Mouse (Mus musculus): ENCODE results near the gene Setd2. TPM values are rescaled to one million over a fixed set of nuclear protein-coding genes. Genes with fewer than 3 reads are reported as not detected.
A peak's percentile ranks its signal among the peaks of the same experiment; 100 is the strongest.

Setd2 gene
- polyA plus RNA-seq, 1 experiment from 2014 or later: 55.6 TPM

- Histone ChIP-seq H3K27ac (ENCODE audit: low read depth) (peak overlapping the region; percentile 99), H3K36me3 (ENCODE audit: insufficient read depth) (no peaks in the 10 kb centered on the region), H3K4me2 (peak overlapping the region; percentile 73), H3K27me3 (ENCODE audit: insufficient read depth, low read length) (no peaks in the 10 kb centered on the region), H3K9me3 (ENCODE audit: low read depth, low read length) (no peaks in the 10 kb centered on the region), H3K9ac (peak overlapping the region; percentile 99), H3K4me1 (ENCODE audit: insufficient read depth) (0 out of 2 replicates have a peak, but pooled peaks cover 11% of the 10 kb centered on the region), H3K4me3 (ENCODE audit: low read depth, low read length) (peak overlapping the region; percentile 99)
- ATAC-seq (ENCODE audit: insufficient read depth): no peak
- 19% methylated on average over 6 of the region's 6 CpGs for WGBS
- DNase-seq: peak; percentile 53
- TF ChIP-seq CTCF (IDR thresholded peaks at IDR 0.05; ENCODE audit: low read depth): no peak
Observed at GRCm38 (mm10) chr9:110531151-110531791, 1.1 kb upstream of the Setd2 start.

GRCm38 (mm10) chr9:110531914-110532489 lies 395 bp upstream of the Setd2 start:
- H3K4me1 ChIP-seq (ENCODE audit: insufficient read depth): 0 out of 2 replicates have a peak, but pooled peaks cover 11% of the 10 kb centered on the region
- peak overlapping the region; percentile 99 for H3K4me3 ChIP-seq (ENCODE audit: low read depth, low read length)
- H3K27me3 ChIP-seq (ENCODE audit: insufficient read depth, low read length): no peaks in the 10 kb centered on the region
- no peaks in the 10 kb centered on the region for H3K36me3 ChIP-seq (ENCODE audit: insufficient read depth)
- DNase-seq (peak; percentile 97), ATAC-seq (ENCODE audit: insufficient read depth) (peak; percentile 99)
- peak overlapping the region; percentile 99 for H3K9ac ChIP-seq
- H3K4me2 ChIP-seq: peak overlapping the region; percentile 73
- TF ChIP-seq CTCF (IDR thresholded peaks at IDR 0.05; ENCODE audit: low read depth): peak; percentile 70
- no peaks in the 10 kb centered on the region for H3K9me3 ChIP-seq (ENCODE audit: low read depth, low read length)
- WGBS: under 1% methylated on average over 51 of the region's 53 CpGs
- H3K27ac ChIP-seq (ENCODE audit: low read depth): peak overlapping the region; percentile 99

- H3K4me1 ChIP-seq (ENCODE audit: insufficient read depth): 0 out of 2 replicates have a peak, but pooled peaks cover 11% of the 10 kb centered on the region
- WGBS: 22% methylated on average over 5 of the region's 5 CpGs
- no peaks in the 10 kb centered on the region for H3K27me3 ChIP-seq (ENCODE audit: insufficient read depth, low read length)
- DNase-seq (no peak), ATAC-seq (ENCODE audit: insufficient read depth) (no peak)
- H3K4me3 ChIP-seq (ENCODE audit: low read depth, low read length): peak overlapping the region; percentile 99
- no peak for TF ChIP-seq CTCF (IDR thresholded peaks at IDR 0.05; ENCODE audit: low read depth)
- no peaks in the 10 kb centered on the region for H3K9me3 ChIP-seq (ENCODE audit: low read depth, low read length)
- H3K27ac ChIP-seq (ENCODE audit: low read depth): no peak overlapping the region
- H3K36me3 ChIP-seq (ENCODE audit: insufficient read depth): no peaks in the 10 kb centered on the region
- peak overlapping the region; percentile 73 for H3K4me2 ChIP-seq
- peak overlapping the region; percentile 99 for H3K9ac ChIP-seq
Observed at GRCm38 (mm10) chr9:110533645-110534044, 1.2 kb downstream of the Setd2 start.

GRCm38 (mm10) chr9:110535114-110535513 lies 2.7 kb downstream of the Setd2 start:
- DNase-seq: no peak
- ATAC-seq (ENCODE audit: insufficient read depth): no peak
- H3K27ac ChIP-seq (ENCODE audit: low read depth): no peak overlapping the region
- no peak for TF ChIP-seq CTCF (IDR thresholded peaks at IDR 0.05; ENCODE audit: low read depth)
- WGBS: 65% methylated on average over 2 of the region's 2 CpGs
- no peaks in the 10 kb centered on the region for H3K27me3 ChIP-seq (ENCODE audit: insufficient read depth, low read length)
- 0 out of 2 replicates have a peak, but pooled peaks cover 11% of the 10 kb centered on the region for H3K4me1 ChIP-seq (ENCODE audit: insufficient read depth)
- no peaks in the 10 kb centered on the region for H3K9me3 ChIP-seq (ENCODE audit: low read depth, low read length)
- H3K36me3 ChIP-seq (ENCODE audit: insufficient read depth): no peaks in the 10 kb centered on the region; the same call in 1 of the 2 replicates
- no peak overlapping the region for H3K4me3 ChIP-seq (ENCODE audit: low read depth, low read length)
- peak overlapping the region; percentile 32; the same call in 1 of the 2 replicates for H3K4me2 ChIP-seq
- no peak overlapping the region for H3K9ac ChIP-seq

- no peak overlapping the region for H3K27ac ChIP-seq (ENCODE audit: low read depth)
- no peak for TF ChIP-seq CTCF (IDR thresholded peaks at IDR 0.05; ENCODE audit: low read depth)
- 89% methylated on average over 2 of the region's 2 CpGs for WGBS
- no peaks in the 10 kb centered on the region; the same call in 1 of the 2 replicates for H3K36me3 ChIP-seq (ENCODE audit: insufficient read depth)
- no peaks in the 10 kb centered on the region for H3K9me3 ChIP-seq (ENCODE audit: low read depth, low read length)
- no peak for DNase-seq
- no peak overlapping the region for H3K4me2 ChIP-seq
- no peaks in the 10 kb centered on the region for H3K27me3 ChIP-seq (ENCODE audit: insufficient read depth, low read length)
- H3K4me1 ChIP-seq (ENCODE audit: insufficient read depth): 0 out of 2 replicates have a peak, but pooled peaks cover 11% of the 10 kb centered on the region
- H3K9ac ChIP-seq: no peak overlapping the region
- no peak overlapping the region for H3K4me3 ChIP-seq (ENCODE audit: low read depth, low read length)
- no peak for ATAC-seq (ENCODE audit: insufficient read depth)
Observed at GRCm38 (mm10) chr9:110536636-110537035, 4.2 kb downstream of the Setd2 start.

GRCm38 (mm10) chr9:110538511-110538910 lies 6.1 kb downstream of the Setd2 start:
- ATAC-seq (ENCODE audit: insufficient read depth) (no peak), DNase-seq (no peak)
- Histone ChIP-seq H3K9me3 (ENCODE audit: low read depth, low read length) (no peaks in the 10 kb centered on the region), H3K27me3 (ENCODE audit: insufficient read depth, low read length) (no peaks in the 10 kb centered on the region), H3K9ac (no peak overlapping the region), H3K27ac (ENCODE audit: low read depth) (no peak overlapping the region), H3K4me3 (ENCODE audit: low read depth, low read length) (no peak overlapping the region), H3K36me3 (ENCODE audit: insufficient read depth) (no peaks in the 10 kb centered on the region; the same call in 1 of the 2 replicates), H3K4me2 (no peak overlapping the region), H3K4me1 (ENCODE audit: insufficient read depth) (0 out of 2 replicates have a peak, but pooled peaks cover 11% of the 10 kb centered on the region)
- TF ChIP-seq CTCF (IDR thresholded peaks at IDR 0.05; ENCODE audit: low read depth): no peak

GRCm38 (mm10) chr9:110541988-110542387 lies 9.6 kb downstream of the Setd2 start:
- Histone ChIP-seq H3K9me3 (ENCODE audit: low read depth, low read length) (no peaks in the 10 kb centered on the region), H3K27ac (ENCODE audit: low read depth) (no peak overlapping the region), H3K4me1 (ENCODE audit: insufficient read depth) (no peaks in the 10 kb centered on the region), H3K36me3 (ENCODE audit: insufficient read depth) (no peaks in the 10 kb centered on the region; the same call in 1 of the 2 replicates), H3K9ac (no peak overlapping the region), H3K4me3 (ENCODE audit: low read depth, low read length) (no peak overlapping the region), H3K4me2 (no peak overlapping the region), H3K27me3 (ENCODE audit: insufficient read depth, low read length) (no peaks in the 10 kb centered on the region)
- 73% methylated on average over 4 of the region's 4 CpGs for WGBS
- no peak for TF ChIP-seq CTCF (IDR thresholded peaks at IDR 0.05; ENCODE audit: low read depth)
- no peak for ATAC-seq (ENCODE audit: insufficient read depth)
- no peak for DNase-seq
